Mouse (Mus musculus) testis, postnatal 14 days (tissue): ENCODE results near the gene Abhd17a.

Experiments used
- DNase-seq: peaks from one replicate; pipeline ENCODE4 v3.0.0; 2021; ENCODE audit warnings: low spot score

Abhd17a gene

GRCm38 (mm10) chr10:80589879-80590854, at the start of gene Abhd17a:
Gene Abhd17a, minus strand, starts transcription at chr10:80590341.
- DNase-seq: peak; percentile 98

GRCm38 (mm10) chr10:80635345-80635744, 45.2 kb upstream of the Abhd17a start:
- DNase-seq: no peak

GRCm38 (mm10) chr10:80628925-80629324, 38.8 kb upstream of the Abhd17a start:
- DNase-seq: no peak

- DNase-seq: peak; percentile 71
These were observed 37.5 kb upstream of the Abhd17a start for GRCm38 (mm10) chr10:80627685-80628084.

GRCm38 (mm10) chr10:80625764-80626163, 35.6 kb upstream of the Abhd17a start:
- DNase-seq: no peak

GRCm38 (mm10) chr10:80623457-80624191, 33.5 kb upstream of the Abhd17a start:
- DNase-seq: no peak

GRCm38 (mm10) chr10:80622661-80623456, 32.7 kb upstream of the Abhd17a start, which contains the start of gene Csnk1g2:
Gene Csnk1g2, plus strand, starts transcription at chr10:80622838.
- peak; percentile 80 for DNase-seq

- DNase-seq: peak; percentile 100
These were observed 32.0 kb upstream of the Abhd17a start for GRCm38 (mm10) chr10:80621940-80622660.

GRCm38 (mm10) chr10:80621690-80621939, 31.5 kb upstream of the Abhd17a start:
- DNase-seq: no peak

GRCm38 (mm10) chr10:80620796-80621689, 30.9 kb upstream of the Abhd17a start:
- no peak for DNase-seq

- DNase-seq: no peak
These were observed 30.2 kb upstream of the Abhd17a start for GRCm38 (mm10) chr10:80620365-80620764.

- DNase-seq: no peak
These were observed 29.5 kb upstream of the Abhd17a start for GRCm38 (mm10) chr10:80619465-80620244.

GRCm38 (mm10) chr10:80618181-80618580, 28.0 kb upstream of the Abhd17a start:
- DNase-seq: no peak

- DNase-seq: no peak
These were observed 24.2 kb upstream of the Abhd17a start for GRCm38 (mm10) chr10:80614351-80614750.

GRCm38 (mm10) chr10:80613821-80614220, 23.7 kb upstream of the Abhd17a start:
- DNase-seq: no peak

GRCm38 (mm10) chr10:80611905-80612304, 21.8 kb upstream of the Abhd17a start:
- DNase-seq: no peak

- no peak for DNase-seq
These were observed 20.9 kb upstream of the Abhd17a start for GRCm38 (mm10) chr10:80611024-80611423.

GRCm38 (mm10) chr10:80610116-80610785, 20.1 kb upstream of the Abhd17a start:
- no peak for DNase-seq

GRCm38 (mm10) chr10:80609269-80609924, 19.3 kb upstream of the Abhd17a start:
- no peak for DNase-seq
